Mouse (Mus musculus) liver, postnatal 0 days (tissue): Measurements from ENCODE around the gene Rpl29.

Experiments
- CTCF ChIP-seq: sonication (generic); IDR thresholded peaks from 2 replicates; pipeline ENCODE4 v1.5.1; 2016; ENCODE audit warnings: antibody characterized with exemption, low read depth
- EP300 ChIP-seq: IDR thresholded peaks from 2 replicates; pipeline ENCODE4 v1.6.1; 2016; ENCODE audit warnings: antibody characterized with exemption, low read depth, mild to moderate bottlenecking

- TF ChIP-seq CTCF (no peak), EP300 (no peak)
These were observed 484 bp upstream of the Rpl29 start for GRCm38 (mm10) chr9:106428719-106429220.
